Mouse (Mus musculus): ENCODE data around the gene Vwa7.
A peak's percentile ranks its signal among the peaks of the same experiment; 100 is the strongest.
"Not testable (repeated sequence)": the region's sequence is repeated elsewhere in the genome, so short reads cannot be mapped to it uniquely, and the experiment has no call there.

The Vwa7 gene

DNA sequence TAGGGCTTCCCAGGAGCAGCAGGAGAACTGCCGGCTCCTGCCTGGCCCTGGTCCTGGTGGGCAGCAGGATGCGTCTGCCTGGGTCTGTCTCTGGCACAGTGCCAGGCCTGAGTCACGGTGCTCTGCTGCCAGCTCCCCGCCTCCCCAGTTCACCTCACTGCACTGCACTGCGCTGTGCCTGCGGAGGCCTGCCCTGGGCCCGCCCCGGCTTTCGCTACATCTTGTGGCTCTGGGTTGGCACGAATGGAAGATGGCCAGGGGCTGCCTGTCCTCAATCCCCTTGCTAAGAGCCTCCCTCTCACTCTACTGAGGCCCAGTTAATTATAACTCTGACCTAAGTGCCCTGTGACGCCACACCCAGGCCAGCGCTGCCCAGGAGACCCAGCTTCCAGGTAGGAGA lies at the start of gene Vwa7:
TSS of gene Vwa7 (plus strand) at position 204 of the 400 bp plus-strand sequence.
- peak; percentile 35 to 36 for DNase-seq

DNA sequence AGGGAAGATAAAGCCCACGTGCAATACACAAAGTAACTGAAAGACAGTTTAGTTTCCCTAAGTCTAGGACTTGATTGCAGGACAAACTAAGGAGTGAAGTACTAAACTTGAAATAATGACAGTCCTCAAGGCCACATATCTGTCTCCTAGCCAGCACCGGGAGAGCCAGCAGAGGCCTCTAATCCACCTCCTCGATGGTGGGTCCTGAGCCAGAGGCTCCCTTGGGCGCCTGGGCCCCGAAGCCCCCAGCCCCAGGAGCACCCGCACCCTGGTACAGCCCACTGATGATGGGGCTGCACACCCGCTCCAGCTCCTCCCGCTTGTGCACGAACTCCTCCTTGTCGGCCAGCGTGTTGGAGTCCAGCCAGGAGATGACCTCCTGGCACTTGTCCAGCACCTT lies 46.6 kb upstream of the Vwa7 start, which contains the start of gene Gm20481:
TSS of gene Gm20481 (plus strand) at position 91 of the 400 bp plus-strand sequence.
- not testable (repeated sequence) for DNase-seq

DNA sequence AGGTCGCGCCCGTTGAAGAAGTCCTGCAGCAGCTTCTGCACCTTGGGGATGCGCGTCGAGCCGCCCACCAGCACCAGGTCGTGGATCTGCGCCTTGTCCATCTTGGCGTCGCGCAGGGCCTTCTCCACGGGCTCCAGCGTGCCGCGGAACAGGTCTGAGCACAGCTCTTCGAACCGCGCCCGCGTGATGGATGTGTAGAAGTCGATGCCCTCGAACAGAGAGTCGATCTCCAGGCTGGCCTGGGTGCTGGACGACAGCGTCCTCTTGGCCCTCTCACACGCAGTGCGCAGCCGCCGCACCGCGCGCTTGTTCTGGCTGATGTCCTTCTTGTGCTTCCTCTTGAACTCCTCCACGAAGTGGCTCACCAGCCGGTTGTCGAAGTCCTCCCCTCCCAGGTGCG lies 45.5 kb upstream of the Vwa7 start:
- DNase-seq = peak in 1 of 2 experiments; percentile 1

DNA sequence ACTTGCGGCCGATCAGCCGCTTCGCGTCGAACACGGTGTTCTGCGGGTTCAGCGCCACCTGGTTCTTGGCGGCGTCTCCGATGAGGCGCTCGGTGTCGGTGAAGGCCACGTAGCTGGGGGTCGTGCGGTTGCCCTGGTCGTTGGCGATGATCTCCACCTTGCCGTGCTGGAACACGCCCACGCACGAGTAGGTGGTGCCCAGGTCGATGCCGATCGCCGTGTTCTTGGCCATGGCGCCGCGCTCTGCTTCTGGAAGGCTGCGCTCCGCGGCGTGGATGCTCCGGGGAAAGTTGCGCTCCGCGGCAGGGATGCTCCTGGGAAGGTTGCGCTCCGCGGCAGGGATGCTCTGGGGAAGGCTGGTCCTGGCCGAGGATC lies 44.7 kb upstream of the Vwa7 start:
- DNase-seq = peak in 1 of 2 experiments; percentile 3

DNA sequence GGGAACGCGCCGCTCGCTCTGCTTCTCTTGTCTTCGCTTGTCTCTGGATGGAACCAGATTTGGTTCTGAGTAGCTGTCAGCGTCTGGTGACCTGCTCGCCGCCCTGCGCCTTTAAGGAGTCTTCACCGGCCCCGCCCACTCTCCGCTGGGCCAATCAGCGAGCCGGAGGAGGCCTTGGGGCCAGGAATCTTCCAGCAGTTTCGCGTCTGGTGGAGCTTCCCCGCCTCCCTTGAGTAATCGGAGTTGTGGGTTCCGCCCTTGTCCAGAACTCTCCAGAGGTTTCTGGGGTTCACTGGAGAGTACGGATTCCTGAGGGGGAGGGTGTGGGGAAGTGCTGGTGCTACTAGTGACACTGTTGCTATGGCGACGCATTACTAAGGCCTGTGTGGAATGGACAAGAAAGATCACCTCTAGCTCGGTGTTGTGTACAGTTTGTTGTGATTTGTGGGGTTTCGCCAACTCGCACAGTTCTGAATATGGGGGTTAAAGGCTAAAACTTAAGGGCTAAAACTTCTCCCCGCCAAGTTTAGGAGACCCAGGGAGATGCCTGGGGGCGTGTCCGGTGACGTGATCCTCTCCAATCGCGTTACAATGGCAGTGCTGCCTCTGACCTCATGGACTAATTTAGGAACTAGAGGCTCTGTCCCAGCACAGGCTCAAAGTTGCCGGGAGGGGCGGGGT lies 44.2 kb upstream of the Vwa7 start, which contains the start of the genes Hspa1a and Hspa1l:
TSS of gene Hspa1a (minus strand) at position 88 of the 681 bp plus-strand sequence.
TSS of gene Hspa1l (plus strand) at position 635 of the 681 bp plus-strand sequence.
- DNase-seq = peak; percentile 91 to 95

DNA sequence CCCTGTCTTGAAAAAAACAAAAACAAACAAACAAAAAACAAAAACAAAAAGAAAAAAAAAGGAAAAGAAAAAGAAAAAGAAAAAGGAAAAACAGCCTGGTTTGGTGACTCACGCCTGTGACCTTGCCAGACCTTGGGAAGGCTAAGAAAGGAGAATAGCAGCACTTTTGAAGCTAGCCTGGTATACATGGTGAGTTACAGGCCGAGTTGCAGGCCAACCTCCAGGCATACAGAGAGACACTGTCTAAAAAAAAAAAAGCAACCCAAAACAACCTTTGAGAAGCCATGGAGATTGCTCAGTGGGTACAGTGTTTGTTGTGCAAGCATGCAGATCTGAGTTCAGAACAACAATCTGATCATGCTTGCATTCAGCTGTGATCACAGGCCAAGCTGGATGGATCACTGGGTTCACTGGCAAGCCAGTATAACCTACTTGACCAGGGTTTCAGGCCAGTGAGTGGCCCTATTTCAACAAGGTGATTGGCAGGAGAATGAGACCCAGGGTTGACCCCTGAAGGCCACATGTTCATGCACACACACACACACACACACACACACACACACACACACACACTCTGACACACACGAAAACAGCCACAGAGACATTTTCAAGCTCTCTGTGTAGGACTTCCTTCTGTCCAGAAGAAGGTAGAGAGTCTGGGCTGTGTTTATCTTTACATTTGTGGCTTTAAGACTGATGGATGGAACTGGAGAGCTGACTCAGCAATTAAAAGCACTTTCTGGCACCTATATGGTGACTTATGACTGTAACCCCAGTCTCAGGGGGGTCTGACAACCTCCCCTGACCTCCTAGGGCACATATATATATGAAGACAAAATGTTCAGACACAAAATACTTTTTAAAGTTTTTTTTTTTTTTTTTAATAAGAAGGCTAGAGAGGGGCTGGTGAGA lies 40.5 kb upstream of the Vwa7 start:
- no peak for DNase-seq

DNA sequence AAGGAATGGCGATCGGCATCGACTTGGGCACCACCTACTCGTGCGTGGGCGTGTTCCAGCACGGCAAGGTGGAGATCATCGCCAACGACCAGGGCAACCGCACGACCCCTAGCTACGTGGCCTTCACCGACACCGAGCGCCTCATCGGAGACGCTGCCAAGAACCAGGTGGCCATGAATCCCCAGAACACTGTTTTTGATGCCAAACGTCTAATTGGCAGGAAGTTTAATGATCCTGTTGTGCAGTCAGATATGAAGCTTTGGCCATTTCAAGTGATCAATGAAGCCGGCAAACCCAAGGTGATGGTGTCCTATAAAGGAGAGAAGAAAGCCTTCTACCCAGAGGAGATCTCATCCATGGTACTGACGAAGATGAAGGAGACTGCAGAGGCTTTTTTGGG lies 39.4 kb upstream of the Vwa7 start:
- DNase-seq = no peak

DNA sequence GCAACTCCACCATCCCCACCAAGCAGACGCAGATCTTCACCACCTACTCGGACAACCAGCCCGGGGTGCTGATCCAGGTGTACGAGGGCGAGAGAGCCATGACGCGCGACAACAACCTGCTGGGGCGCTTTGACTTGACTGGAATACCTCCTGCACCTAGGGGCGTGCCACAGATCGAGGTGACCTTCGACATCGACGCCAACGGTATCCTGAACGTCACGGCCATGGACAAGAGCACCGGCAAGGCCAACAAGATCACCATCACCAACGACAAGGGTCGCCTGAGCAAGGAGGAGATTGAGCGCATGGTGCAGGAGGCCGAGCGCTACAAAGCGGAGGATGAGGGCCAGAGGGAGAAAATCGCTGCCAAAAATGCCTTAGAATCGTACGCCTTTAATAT lies 38.1 kb upstream of the Vwa7 start:
- DNase-seq = no peak

DNA sequence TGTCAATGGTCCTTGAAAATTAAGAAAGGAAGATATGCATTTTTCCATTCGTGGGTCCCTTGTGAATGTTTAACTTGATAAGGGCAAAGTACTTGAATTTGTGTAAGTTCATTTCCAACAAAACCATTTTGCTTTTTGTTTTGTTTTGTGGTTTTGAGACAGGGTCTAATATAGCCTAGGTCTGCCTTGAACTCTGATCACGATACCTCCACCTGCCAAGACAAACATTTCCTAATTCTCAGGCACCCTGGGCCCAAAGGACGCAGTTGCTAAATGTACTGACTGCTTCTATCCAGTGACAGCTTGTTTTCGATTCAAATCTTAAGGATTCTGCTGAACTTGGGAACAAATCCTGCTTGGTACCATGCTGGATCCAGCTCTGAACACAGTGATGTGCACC lies 36.7 kb upstream of the Vwa7 start:
- no peak for DNase-seq

DNA sequence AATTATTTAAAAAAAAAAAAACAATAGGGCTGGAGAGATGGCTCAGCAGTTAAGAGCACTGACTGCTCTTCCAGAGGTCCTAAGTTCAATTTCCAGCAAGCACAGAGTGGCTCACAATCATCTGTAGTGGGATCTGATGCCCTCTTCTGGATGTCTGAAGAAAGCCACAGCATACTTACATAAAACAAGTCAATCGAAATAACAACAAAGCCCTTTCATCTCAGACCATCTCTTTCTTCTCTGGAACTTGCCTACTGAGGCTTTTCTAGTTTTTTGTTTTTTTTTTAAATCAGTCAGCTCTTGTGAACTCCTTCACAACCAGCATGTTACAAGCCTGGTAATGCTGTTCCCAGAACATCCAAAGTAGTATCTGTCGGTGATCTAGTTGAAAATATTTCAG lies 35.7 kb upstream of the Vwa7 start:
- peak; percentile 55 to 78 for DNase-seq

DNA sequence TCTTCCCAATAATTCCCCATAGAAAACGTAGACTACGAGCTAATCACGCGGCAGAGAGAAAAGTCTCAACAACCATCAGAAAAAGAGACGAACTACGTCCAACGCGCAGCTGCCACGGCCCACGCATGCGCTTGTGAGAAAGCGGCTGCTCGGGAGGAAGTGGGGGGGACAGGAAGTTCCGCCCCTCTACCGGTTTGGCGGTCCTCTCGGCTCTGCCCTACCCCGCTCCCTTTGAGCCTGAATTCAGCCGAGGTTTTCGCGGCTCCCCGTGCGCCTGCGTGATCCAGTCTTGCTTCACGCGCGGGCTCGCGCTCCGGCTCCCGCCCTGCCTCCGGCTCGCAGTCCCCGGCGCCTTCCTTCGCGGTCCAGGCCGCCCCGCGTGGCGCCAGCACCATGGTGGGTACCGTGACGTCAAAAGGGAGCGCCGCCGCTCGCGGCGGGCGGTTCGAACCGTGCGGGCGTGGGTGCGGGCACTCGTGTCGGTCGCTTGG lies 34.6 kb upstream of the Vwa7 start, which contains the start of gene Lsm2:
TSS of gene Lsm2 (plus strand) at position 173 of the 491 bp plus-strand sequence.
- DNase-seq = peak; percentile 89 to 91

DNA sequence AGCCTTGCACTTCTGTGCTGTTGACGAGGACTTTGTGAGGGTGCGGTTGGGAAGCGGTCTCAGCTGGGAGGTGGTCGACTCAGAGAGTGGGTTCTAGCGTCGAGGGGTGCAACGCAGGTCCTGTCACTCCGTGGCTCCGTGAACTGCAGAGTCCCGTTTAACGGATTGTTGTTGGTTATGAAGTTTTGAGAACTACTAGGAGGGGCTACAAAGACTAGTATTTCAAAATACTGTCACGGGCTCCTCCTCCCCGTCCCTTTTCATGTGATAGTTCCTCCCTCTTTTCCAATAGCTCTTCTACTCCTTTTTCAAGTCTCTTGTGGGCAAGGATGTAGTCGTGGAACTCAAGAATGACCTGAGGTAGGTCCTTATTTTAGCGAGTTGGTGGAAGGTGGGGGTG lies 34.1 kb upstream of the Vwa7 start:
- DNase-seq = no peak

DNA sequence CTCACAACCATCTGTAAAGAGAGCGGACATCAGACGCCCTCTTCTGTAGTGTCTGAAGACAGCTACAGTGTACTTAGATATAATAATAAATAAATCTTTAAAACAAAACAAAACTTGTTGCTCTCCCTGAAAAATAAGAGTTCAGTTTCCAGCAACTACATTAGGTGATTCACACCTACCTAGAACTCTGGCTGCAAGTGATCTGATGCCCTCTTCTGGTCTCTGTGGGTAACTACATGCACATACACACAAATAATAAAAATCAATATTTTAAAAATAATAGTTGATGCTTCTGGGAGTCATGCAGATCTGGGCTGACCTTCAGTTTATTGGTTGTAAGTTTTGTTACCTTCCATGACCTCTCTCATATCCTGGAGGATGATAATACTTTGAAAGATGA lies 32.2 kb upstream of the Vwa7 start:
- DNase-seq = no peak

DNA sequence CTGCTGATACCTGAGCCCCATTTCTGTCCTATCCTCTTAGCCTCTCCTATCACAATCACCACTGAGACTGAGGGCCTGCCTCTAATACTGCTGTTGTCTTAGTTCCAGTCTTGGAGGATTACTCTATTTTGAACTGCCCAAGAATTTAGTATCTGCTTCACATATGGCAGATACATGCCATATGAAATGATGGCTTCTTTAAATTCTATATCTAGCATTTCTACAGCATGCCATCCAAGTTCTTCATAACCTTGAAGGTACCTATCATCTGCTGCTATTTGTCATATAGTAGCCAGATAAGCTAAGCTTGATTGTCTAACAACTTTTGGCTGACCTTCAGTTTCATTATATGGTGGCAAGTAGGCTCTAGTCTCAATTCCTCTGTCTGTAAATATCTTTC lies 21.6 kb upstream of the Vwa7 start:
- DNase-seq = no peak

DNA sequence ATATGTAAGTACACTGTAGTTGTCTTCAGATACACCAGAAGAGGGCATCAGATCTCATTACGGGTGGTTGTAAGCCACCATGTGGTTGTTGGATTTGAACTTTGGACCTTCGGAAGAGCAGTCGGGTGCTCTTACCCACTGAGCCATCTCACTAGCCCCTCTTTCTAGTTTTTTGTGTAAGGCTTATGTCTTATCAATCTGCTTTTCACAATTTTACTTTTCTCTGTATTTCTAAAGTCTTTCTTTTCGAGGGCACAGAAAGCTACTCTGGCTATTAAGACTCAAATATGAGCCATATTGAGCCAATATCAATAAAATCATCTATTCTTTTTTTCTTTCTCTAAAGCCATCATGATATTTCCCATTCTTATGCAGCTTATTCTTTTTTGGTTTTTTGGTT lies 21.2 kb upstream of the Vwa7 start:
- not testable (repeated sequence) for DNase-seq

DNA sequence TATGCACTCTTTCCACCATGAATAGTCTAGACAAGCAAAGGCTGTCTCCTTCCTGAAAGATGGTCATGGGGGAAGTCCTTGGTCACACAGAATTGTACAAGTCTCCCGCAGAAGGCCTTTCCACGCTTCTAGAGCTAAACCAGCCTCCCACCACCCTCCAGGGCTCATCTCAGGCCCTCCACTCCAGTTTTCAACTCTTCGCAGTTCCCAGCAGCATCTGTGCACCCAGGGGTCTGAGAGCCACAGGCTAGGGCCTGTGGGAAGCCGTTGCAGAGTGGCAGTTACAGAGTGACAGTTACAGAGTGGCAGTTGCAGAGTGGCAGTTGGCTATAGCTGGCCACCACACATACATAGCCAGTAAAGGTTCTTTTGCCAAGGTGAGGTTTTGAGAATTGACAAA lies 20.5 kb upstream of the Vwa7 start:
- DNase-seq = not testable (repeated sequence)

DNA sequence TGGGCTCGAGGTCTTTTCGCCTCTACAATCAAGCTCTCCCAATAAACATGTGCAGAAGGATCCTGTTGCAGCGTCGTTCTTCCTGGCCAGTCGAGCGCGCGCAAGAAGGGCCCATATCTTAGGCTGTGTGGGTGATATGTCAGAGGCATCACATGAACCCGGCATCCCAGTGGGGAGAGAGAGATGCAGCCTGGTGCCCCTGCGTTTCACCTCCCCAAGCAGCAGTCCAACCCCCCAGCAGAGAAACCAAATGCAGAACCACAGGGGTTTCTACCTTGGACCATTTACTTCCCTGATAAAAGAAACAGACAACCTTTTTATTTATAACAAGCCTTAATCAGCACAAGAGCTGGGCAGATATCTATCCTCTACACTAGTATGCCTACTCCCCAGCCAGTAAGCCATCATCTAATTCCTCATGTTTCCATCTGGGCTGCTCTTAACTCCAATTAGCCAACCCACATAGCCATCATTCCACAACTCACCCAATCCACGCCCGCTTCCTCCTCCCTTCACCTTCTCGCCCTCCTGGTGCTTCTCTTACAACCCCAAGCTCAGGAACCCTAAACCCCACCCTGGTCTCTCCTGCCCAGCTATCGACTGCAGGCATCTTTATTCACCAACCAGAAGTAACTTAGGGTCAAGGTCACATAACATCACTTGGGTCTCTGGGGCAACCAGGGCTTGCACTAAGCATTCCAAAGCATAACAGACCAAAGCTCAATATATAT lies 19.8 kb upstream of the Vwa7 start:
- DNase-seq = no peak

DNA sequence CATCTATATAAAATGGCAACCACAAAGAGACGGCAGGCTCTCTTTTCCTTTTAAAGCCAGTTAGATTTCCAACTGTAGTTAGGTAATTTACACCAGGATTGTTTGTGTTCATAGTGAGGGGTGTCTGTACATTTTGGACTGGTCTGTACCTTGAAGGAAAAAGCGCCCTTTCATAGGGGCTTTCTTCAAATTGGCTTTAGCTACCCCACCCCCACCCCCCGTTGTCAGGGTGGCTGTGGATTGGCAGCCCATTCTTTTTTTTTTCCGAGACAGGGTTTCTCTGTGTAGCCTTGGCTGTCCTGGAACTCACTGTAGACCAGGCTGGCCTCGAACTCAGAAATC lies 19.3 kb upstream of the Vwa7 start:
- no peak for DNase-seq

DNA sequence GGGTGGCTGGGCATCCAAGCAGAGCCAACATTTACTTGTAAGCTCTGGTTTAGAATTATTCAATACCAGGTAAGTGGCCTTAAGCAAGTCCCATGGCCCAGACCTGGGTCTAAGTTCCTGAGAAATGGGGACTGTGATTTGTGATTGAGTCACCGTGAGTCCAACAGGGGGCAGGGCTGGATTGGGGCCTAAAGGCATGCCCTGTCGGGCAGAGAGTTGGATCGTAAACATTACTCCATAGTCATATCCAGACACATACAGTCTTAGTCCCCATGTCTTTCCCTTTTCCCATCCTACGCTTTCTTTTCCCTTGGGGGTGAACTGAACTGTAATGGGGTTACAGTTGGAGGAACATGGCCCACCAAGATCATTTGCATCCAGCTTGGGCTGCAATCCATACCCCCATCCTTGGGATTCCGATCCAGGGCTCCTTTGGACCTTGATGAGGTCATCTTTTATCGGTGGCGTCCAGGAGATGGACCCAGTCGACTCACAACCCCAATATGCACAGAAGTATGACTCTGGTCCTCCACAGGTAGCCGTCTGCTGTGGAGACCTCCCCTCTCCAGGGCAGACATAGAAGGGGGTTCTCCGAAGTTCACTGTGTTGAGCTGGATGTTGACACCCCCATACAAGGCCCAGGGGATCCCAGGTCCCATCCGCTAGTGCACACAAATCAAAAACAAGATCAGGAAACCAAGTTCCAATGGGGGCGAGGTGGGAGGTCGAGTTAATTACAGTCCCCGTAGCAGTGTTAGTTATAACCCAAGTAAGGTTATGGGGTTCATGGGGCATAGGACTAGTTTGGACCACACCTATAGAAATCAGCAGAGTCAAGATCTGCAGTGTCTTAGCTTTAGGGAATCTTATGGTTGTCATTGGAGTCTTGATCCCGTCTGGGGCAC lies 17.6 kb upstream of the Vwa7 start:
- DNase-seq = no peak

DNA sequence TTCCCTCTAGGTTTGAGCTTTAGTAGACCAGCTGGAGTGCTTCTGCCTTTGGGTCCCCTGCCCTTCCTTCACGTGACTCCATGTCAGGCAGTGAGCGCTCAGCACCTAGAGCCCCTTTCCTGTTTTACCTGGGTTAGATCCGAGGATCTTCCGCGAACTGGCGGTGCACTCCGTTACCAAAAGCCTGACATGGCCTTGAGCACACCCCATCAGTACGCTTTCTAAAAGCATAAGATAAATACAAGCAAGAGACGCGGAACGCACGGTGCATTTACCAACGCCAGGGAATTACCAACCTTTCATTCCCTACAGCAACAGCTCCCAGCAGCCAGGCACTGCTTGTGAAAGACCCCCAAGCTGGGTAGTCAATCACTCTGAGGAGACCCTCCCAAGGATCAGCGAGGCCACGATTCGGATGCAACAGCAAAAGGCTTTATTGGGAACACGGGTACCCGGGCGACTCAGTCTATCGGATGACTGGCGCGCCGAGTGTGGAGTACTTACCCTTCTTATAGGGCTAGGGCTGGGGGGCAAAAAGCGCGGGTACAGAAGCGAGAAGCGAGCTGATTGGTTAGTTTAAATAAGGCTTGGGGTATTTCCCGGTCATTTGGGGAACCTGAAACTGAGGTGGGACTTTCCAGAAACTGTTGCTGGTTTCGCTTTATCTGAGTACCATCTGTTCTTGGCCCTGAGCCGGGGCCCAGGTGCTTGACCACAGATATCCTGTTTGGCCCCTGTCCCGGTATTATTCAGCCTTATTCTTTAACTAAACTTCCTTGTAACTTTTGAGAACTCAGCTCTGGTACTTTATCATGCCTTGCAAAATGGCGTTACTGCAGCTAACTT lies 16.3 kb upstream of the Vwa7 start:
- DNase-seq = not testable (repeated sequence)

Data from kidney, adult 8-10 months (tissue).